Mouse (Mus musculus) cortical plate, adult 2 months (tissue): ENCODE results near the gene Vmn2r84.

Experiments
- CTCF ChIP-seq: fragments of 200-500 bp; IDR thresholded peaks from 2 replicates; pipeline ENCODE4 v1.5.1; 2011; ENCODE audit warnings: mild to moderate bottlenecking, control low read depth, low read length; ENCODE audit not compliant: insufficient read depth; ENCODE audit errors: extremely low read depth
- POLR2A ChIP-seq: fragments of 200-500 bp; IDR thresholded peaks from 2 replicates; pipeline ENCODE4 v1.6.1; 2011; ENCODE audit warnings: mild to moderate bottlenecking, low read length, control low read depth; ENCODE audit not compliant: insufficient read depth; ENCODE audit errors: extremely low read depth

- no peak; the same call in 1 of the 2 replicates for TF ChIP-seq CTCF
- no peak for TF ChIP-seq POLR2A
These were observed 30.5 kb downstream of the Vmn2r84 start for GRCm38 (mm10) chr10:130363438-130364164.
